Mouse (Mus musculus) ES-E14 (cell line): ENCODE measurements at regions not wholly inside any gene's neighbourhood (a gene's known extent, or its start where the extent isn't known, plus 50 kb on each side); places are given as distances from the start of the nearest gene placed in this dataset.

ENCODE experiments used
- DNase-seq: peaks from one replicate; pipeline ENCODE4 v3.0.0-alpha.2; 2013; ENCODE audit warnings: low read depth, low spot score
- H3K27ac ChIP-seq: 2 replicates; pipeline ENCODE4 v1.5.1; 2012; ENCODE audit warnings: low read depth, mild to moderate bottlenecking, low read length, moderate library complexity, mixed read lengths; ENCODE audit not compliant: poor library complexity, insufficient read depth, severe bottlenecking
- H3K36me3 ChIP-seq: 2 replicates; pipeline ENCODE4 v1.6.1; 2012; ENCODE audit warnings: mild to moderate bottlenecking, low read length, moderate library complexity, mixed read lengths; ENCODE audit not compliant: control insufficient read depth, poor library complexity, insufficient read depth, severe bottlenecking
- H3K4me1 ChIP-seq, 2 experiments: fragments of 150-350 bp in 1 of 2; sonication (generic) in 1 of 2; 2 replicates each; pipeline ENCODE4 v1.6.1; 2012; ENCODE audit warnings: low read length in 2 of 2, mild to moderate bottlenecking in 1 of 2, mixed read lengths in 1 of 2; ENCODE audit not compliant: control insufficient read depth in 2 of 2, insufficient read depth in 2 of 2, poor library complexity in 1 of 2
- H3K4me3 ChIP-seq, 2 experiments: fragments of 150-350 bp in 1 of 2; sonication (generic) in 1 of 2; 2 replicates each; pipeline ENCODE4 v1.5.1; 2012; ENCODE audit warnings: low read length in 2 of 2, low read depth in 1 of 2, mild to moderate bottlenecking in 1 of 2, mixed read lengths in 1 of 2; ENCODE audit not compliant: insufficient read depth in 1 of 2, poor library complexity in 1 of 2, severe bottlenecking in 1 of 2
- H3K9ac ChIP-seq: 2 replicates; pipeline ENCODE4 v1.6.1; 2012; ENCODE audit warnings: low read depth, mild to moderate bottlenecking, low read length, mixed read lengths; ENCODE audit not compliant: poor library complexity, insufficient read depth, severe bottlenecking
- H3K9me3 ChIP-seq: fragments of 150-350 bp; sonication (generic); 2 replicates; pipeline ENCODE4 v1.6.1; 2012; ENCODE audit warnings: low read depth, mild to moderate bottlenecking, low read length; ENCODE audit not compliant: control insufficient read depth, insufficient read depth
- CHD2 ChIP-seq: IDR thresholded peaks from 2 replicates; pipeline ENCODE4 v1.6.1; 2014; ENCODE audit warnings: mild to moderate bottlenecking, low read depth, low read length, inconsistent platforms
- HCFC1 ChIP-seq: IDR thresholded peaks from 2 replicates; pipeline ENCODE4 v1.6.1; 2012; ENCODE audit warnings: low read length, inconsistent platforms, borderline replicate concordance; ENCODE audit not compliant: insufficient read depth
- MAFK ChIP-seq: IDR thresholded peaks from 2 replicates; pipeline ENCODE4 v1.6.1; 2014; ENCODE audit warnings: mild to moderate bottlenecking, low read depth, low read length, inconsistent platforms; ENCODE audit not compliant: insufficient read depth
- ZC3H11A ChIP-seq: IDR thresholded peaks from 2 replicates; pipeline ENCODE4 v1.6.1; 2012; ENCODE audit warnings: low read depth, mild to moderate bottlenecking, inconsistent platforms, low read length, borderline replicate concordance
- ZNF384 ChIP-seq: IDR thresholded peaks from 2 replicates; pipeline ENCODE4 v1.6.1; 2012; ENCODE audit warnings: low read depth, low read length, inconsistent platforms
- in situ Hi-C, 2 experiments: fragments of 600-800 bp; cut with MboI; formaldehyde crosslinking; loops; one replicate each; pipeline ENCODE4 v1.15.1; 2025; ENCODE audit warnings: low sequenced_read_pairs in 2 of 2, inconsistent platforms in 1 of 2; ENCODE audit not compliant: unreplicated experiment in 2 of 2

DNA sequence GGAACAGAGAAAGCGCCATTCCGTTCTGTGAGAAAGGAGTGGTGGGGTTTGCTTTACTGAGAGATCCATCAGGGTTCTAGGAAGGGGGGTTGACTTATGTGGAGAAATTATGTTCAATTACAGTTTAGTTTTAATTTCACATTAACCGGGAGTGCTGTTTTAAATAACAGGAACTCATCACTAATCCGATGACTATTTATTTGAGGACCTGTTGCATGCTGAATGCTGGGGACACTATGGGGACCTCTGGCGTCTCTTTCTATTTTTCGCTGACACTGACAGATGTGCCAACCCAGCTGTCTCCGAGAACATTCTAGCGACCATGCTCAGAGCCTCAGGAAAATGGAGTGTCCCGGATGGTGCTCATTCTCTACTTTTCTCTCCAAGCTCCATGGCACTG, 86.6 kb downstream of the Fam76b start:
- Histone ChIP-seq H3K27ac (no peak overlapping the region), H3K4me3 (no peak overlapping the region), H3K9ac (no peak overlapping the region), H3K4me1 (no peaks in the 10 kb centered on the region), H3K36me3 (no peaks in the 10 kb centered on the region), H3K9me3 (no peaks in the 10 kb centered on the region)
- TF ChIP-seq CHD2 (no peak), ZC3H11A (no peak), HCFC1 (no peak), MAFK (no peak), ZNF384 (no peak)
- DNase-seq, result no peak
- in situ Hi-C loops, result no loop called here

DNA sequence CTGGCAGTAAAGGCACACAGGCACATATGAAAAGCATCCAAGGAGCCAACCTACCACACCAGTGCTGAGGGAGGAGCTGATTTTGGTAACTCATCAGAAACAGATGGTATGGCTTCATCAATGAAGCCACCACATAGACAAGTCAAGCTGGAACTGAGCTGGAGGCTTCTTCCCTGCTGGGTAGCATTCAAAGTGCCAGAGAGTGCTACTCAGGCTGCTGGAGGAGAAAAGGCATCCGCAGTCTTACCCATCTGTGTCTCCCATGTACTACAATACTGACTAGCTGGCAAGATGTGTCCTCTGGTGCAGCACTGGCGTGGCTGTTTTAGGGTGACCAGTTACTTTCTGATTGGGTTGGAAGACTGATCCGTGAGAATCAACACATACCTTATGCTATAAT, 87.3 kb downstream of the Fam76b start:
- no peak overlapping the region for H3K9ac ChIP-seq
- in situ Hi-C loops, result no loop called here
- H3K27ac ChIP-seq, result no peak overlapping the region
- no peaks in the 10 kb centered on the region for H3K36me3 ChIP-seq
- TF ChIP-seq HCFC1 (no peak), ZNF384 (no peak), MAFK (no peak), CHD2 (no peak), ZC3H11A (no peak)
- DNase-seq, result no peak
- no peak overlapping the region for H3K4me3 ChIP-seq
- H3K4me1 ChIP-seq, result no peaks in the 10 kb centered on the region
- H3K9me3 ChIP-seq, result no peaks in the 10 kb centered on the region

DNA sequence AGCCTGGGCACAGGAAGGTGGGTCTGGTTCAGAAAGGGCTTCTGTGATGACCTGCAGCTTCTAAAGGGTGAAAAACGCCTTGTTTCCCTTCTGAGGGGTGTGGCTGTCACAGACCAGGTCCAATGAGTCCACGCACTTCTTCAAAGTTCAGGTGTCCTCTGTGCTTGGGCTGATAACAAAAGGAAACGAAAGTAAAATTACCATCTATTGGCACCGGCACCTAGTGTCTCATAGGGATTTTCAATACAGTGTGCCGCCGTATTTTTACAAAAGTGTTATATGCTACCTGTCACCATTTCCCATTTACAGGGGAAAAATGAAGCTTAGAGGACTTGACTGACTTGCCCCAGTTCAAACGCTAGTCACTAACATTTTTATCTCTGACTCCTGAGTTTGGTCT, 89.3 kb downstream of the Fam76b start:
- no peak overlapping the region for H3K9ac ChIP-seq
- H3K4me3 ChIP-seq, result no peak overlapping the region
- H3K9me3 ChIP-seq, result no peaks in the 10 kb centered on the region
- no peak overlapping the region for H3K27ac ChIP-seq
- no peaks in the 10 kb centered on the region for H3K36me3 ChIP-seq
- no peaks in the 10 kb centered on the region for H3K4me1 ChIP-seq
- in situ Hi-C loops, result no loop called here
- DNase-seq, result no peak
- TF ChIP-seq ZC3H11A (no peak), HCFC1 (no peak), MAFK (no peak), ZNF384 (no peak), CHD2 (no peak)

DNA sequence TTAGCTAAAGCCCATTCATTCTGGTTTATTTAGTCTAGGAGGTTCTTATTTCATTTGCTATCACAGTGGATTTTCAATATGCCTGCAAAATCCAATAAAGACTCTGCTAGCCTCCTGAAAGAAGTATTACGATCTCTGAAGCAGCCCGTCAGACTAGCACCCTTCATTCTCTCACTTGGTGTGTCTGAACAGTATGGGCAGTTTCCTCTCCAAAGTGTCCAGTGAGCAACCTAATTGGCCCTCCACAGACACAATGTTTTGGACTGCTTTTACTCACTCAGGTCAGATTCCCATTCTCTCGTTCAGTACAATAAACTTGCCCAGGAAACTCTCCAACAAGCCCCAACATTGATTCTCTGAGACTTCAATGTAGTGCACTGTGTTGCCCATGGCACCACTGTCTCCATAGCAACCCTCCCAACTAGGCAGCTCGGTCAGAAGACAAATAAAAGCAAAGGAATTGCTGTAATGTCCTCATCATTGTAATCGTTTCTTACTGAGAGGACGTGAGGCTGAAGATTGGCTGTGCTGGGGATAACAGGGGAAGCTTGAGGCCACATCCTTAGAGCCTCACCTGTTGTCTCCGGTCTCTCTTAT, 91.2 kb downstream of the Fam76b start:
- no peak for DNase-seq

More for the DNA sequence above, 91.2 kb downstream of the Fam76b start:
- Histone ChIP-seq H3K36me3 (no peaks in the 10 kb centered on the region), H3K4me3 (no peak overlapping the region), H3K9ac (no peak overlapping the region), H3K4me1 (no peaks in the 10 kb centered on the region), H3K9me3 (no peaks in the 10 kb centered on the region), H3K27ac (no peak overlapping the region)
- in situ Hi-C loops, result no loop called here
- TF ChIP-seq CHD2, result no peak
- no peak for TF ChIP-seq ZC3H11A
- TF ChIP-seq HCFC1, result no peak
- TF ChIP-seq MAFK, result no peak
- TF ChIP-seq ZNF384, result no peak
